Mouse (Mus musculus) lung, adult 2 months (tissue): ENCODE results near the gene Fbxw5. TPM values are rescaled to one million over a fixed set of nuclear protein-coding genes. Genes with fewer than 3 reads are reported as not detected.
A peak's percentile ranks its signal among the peaks of the same experiment; 100 is the strongest.
"Not testable (repeated sequence)": the region's sequence is repeated elsewhere in the genome, so short reads cannot be mapped to it uniquely, and the experiment has no call there.

ENCODE experiments used
- DNase-seq: peaks from one replicate; pipeline ENCODE4 v3.0.0; 2022
- H3K4me1 ChIP-seq: fragments of 200-500 bp; 2 replicates; pipeline ENCODE4 v1.6.1; 2011; ENCODE audit warnings: low read length; ENCODE audit not compliant: control insufficient read depth, insufficient read depth
- H3K4me3 ChIP-seq: fragments of 200-500 bp; replicated peaks from 2 replicates; pipeline ENCODE3; 2011; ENCODE audit warnings: low read depth, mild to moderate bottlenecking, control low read depth, low read length; ENCODE audit errors: extremely low read depth
- CTCF ChIP-seq: fragments of 200-500 bp; IDR thresholded peaks from 2 replicates; pipeline ENCODE4 v1.5.1; 2011; ENCODE audit warnings: mild to moderate bottlenecking, low read length, control low read depth; ENCODE audit not compliant: insufficient read depth
- POLR2A ChIP-seq: fragments of 200-500 bp; IDR thresholded peaks from 2 replicates; pipeline ENCODE4 v1.6.1; 2011; ENCODE audit warnings: low read depth, mild to moderate bottlenecking, control low read depth, low read length, borderline replicate concordance; ENCODE audit errors: extremely low read depth
- WGBS: fragments of 180-500 bp; shearing (Covaris S2); methylation state at CpG from one replicate; pipeline ENCODE4 v1.1.7; 2018; 5-methylcytosine and 5-hydroxymethylcytosine counted together
- polyA plus RNA-seq: library from polyadenylated mRNA; depleted of rRNA; stranded (reverse); fragments of >200 nt; gene quantifications from 2 replicates; pipeline ENCODE4 v1.2.3, GENCODE M21; 2012; rRNA removed

Fbxw5 gene
- polyA plus RNA-seq, 1 experiment, result 37.4 TPM

GRCm38 (mm10) chr2:25546811-25547491 lies 46.4 kb downstream of the Fbxw5 start, which contains the start of gene Traf2:
Gene Traf2, minus strand, starts transcription at chr2:25546940.
- DNase-seq, result peak; percentile 99
- peak within 1 kb of the TSS; percentile 88 for H3K4me3 ChIP-seq
- TF ChIP-seq POLR2A, result peak; percentile 61; the same call in 1 of the 2 replicates
- TF ChIP-seq CTCF, result no peak
- 2% methylated on average over 48 of the region's 48 CpGs for WGBS
- H3K4me1 ChIP-seq, result peaks cover 5% of the 10 kb centered on the region

GRCm38 (mm10) chr2:25549021-25549991 lies 48.8 kb downstream of the Fbxw5 start:
- 60% methylated on average over 9 of the region's 9 CpGs for WGBS
- TF ChIP-seq POLR2A, result no peak
- TF ChIP-seq CTCF, result no peak
- DNase-seq, result no peak
- Histone ChIP-seq H3K4me1 (peaks cover 5% of the 10 kb centered on the region), H3K4me3 (no peak overlapping the region)

- H3K4me3 ChIP-seq, result no peak overlapping the region
- WGBS, result 22% methylated on average over 5 of the region's 5 CpGs
- DNase-seq, result peak; percentile 53
- TF ChIP-seq POLR2A (no peak), CTCF (peak; percentile 77)
- H3K4me1 ChIP-seq, result no peaks in the 10 kb centered on the region
Observed at GRCm38 (mm10) chr2:25551186-25551585, 50.6 kb downstream of the Fbxw5 start.

GRCm38 (mm10) chr2:25553171-25553786 lies 52.7 kb downstream of the Fbxw5 start:
- not testable (repeated sequence) for H3K4me3 ChIP-seq, DNase-seq, H3K4me1 ChIP-seq
- WGBS, result 91% methylated on average over 4 of the region's 4 CpGs

Other genes starting within 250 kb of the Fbxw5 start
- gene Tmem203, start 245.3 kb upstream of the Fbxw5 start, polyA plus RNA-seq, result 53.5 and 54.5 TPM in 2 replicates
- gene Tprn, start 238.1 kb upstream of the Fbxw5 start, polyA plus RNA-seq, result 17.4 and 24.3 TPM in 2 replicates
- 41.6 and 49.5 TPM in 2 replicates for gene Ssna1, start 228.3 kb upstream of the Fbxw5 start, polyA plus RNA-seq
- 82.1 and 133 TPM in 2 replicates for gene Anapc2, start 228.3 kb upstream of the Fbxw5 start, polyA plus RNA-seq
- gene Tmem210, start 212.6 kb upstream of the Fbxw5 start, polyA plus RNA-seq, result 0.40 TPM in 1 of 2 replicates, not detected in the other
- gene Lrrc26, start 210.8 kb upstream of the Fbxw5 start, polyA plus RNA-seq, result 52.8 and 59.6 TPM in 2 replicates
- 0.46 and 0.52 TPM in 2 replicates for gene Grin1, start 181.6 kb upstream of the Fbxw5 start, polyA plus RNA-seq
- gene Man1b1, start 168.4 kb upstream of the Fbxw5 start, polyA plus RNA-seq, result 14.4 and 18.1 TPM in 2 replicates
- 33.6 and 36.4 TPM in 2 replicates for gene Dpp7, start 144.4 kb upstream of the Fbxw5 start, polyA plus RNA-seq
- 59.5 and 65.3 TPM in 2 replicates for gene Uap1l1, start 135.1 kb upstream of the Fbxw5 start, polyA plus RNA-seq
- 5.5 and 6.3 TPM in 2 replicates for gene Sapcd2, start 128.4 kb upstream of the Fbxw5 start, polyA plus RNA-seq
- gene Entpd2, start 104.9 kb upstream of the Fbxw5 start, polyA plus RNA-seq, result 18.4 and 18.6 TPM in 2 replicates
- gene Npdc1, start 101.4 kb upstream of the Fbxw5 start, polyA plus RNA-seq, result 166 and 185 TPM in 2 replicates
- 2.1 and 3.0 TPM in 2 replicates for gene Fut7, start 77.5 kb upstream of the Fbxw5 start, polyA plus RNA-seq
- gene Abca2, start 72.0 kb upstream of the Fbxw5 start, polyA plus RNA-seq, result 52.4 and 61.5 TPM in 2 replicates
- gene Clic3, start 43.9 kb upstream of the Fbxw5 start, polyA plus RNA-seq, result 1,602 and 1,847 TPM in 2 replicates
- gene Paxx, start 39.7 kb upstream of the Fbxw5 start, polyA plus RNA-seq, result 74.6 and 76.0 TPM in 2 replicates
- 0.62 and 0.80 TPM in 2 replicates for gene Ptgds, start 30.7 kb upstream of the Fbxw5 start, polyA plus RNA-seq
- gene Lcn12, start 6.8 kb upstream of the Fbxw5 start, polyA plus RNA-seq, result not detected in 2 replicates
- 2.5 and 2.7 TPM in 2 replicates for gene C8g, start 969 bp downstream of the Fbxw5 start, polyA plus RNA-seq
- gene Traf2, start 46.2 kb downstream of the Fbxw5 start, polyA plus RNA-seq, result 13.8 and 16.2 TPM in 2 replicates
- 94.0 and 106 TPM in 2 replicates for gene Edf1, start 57.1 kb downstream of the Fbxw5 start, polyA plus RNA-seq
- 10.2 and 11.5 TPM in 2 replicates for gene Mamdc4, start 74.1 kb downstream of the Fbxw5 start, polyA plus RNA-seq
- 32.7 and 59.6 TPM in 2 replicates for gene Phpt1, start 74.5 kb downstream of the Fbxw5 start, polyA plus RNA-seq
- gene Ajm1, start 81.0 kb downstream of the Fbxw5 start, polyA plus RNA-seq, result 0.31 and 0.34 TPM in 2 replicates
- gene Rabl6, start 107.8 kb downstream of the Fbxw5 start, polyA plus RNA-seq, result 53.4 and 62.2 TPM in 2 replicates
- gene Ccdc183, start 116.9 kb downstream of the Fbxw5 start, polyA plus RNA-seq, result not detected in 2 replicates
- 15.0 and 17.0 TPM in 2 replicates for gene Tmem141, start 121.3 kb downstream of the Fbxw5 start, polyA plus RNA-seq
- gene Fcna, start 127.3 kb downstream of the Fbxw5 start, polyA plus RNA-seq, result 3.5 and 8.2 TPM in 2 replicates
- not detected in 2 replicates for gene Lcn8, start 152.4 kb downstream of the Fbxw5 start, polyA plus RNA-seq
- gene Lcn5, start 157.2 kb downstream of the Fbxw5 start, polyA plus RNA-seq, result not detected in 2 replicates
- not detected in 2 replicates for gene Lcn6, start 176.0 kb downstream of the Fbxw5 start, polyA plus RNA-seq
- not detected in 2 replicates for gene Lcn10, start 182.0 kb downstream of the Fbxw5 start, polyA plus RNA-seq
- not detected in 2 replicates for gene Obp2a, start 199.3 kb downstream of the Fbxw5 start, polyA plus RNA-seq
- gene Bmyc, start 206.0 kb downstream of the Fbxw5 start, polyA plus RNA-seq, result 39.5 and 49.7 TPM in 2 replicates
- not detected in 2 replicates for gene Obp2b, start 236.3 kb downstream of the Fbxw5 start, polyA plus RNA-seq